ENCODE assay signal across 8 mouse cellular contexts in the genomic region with DNA sequence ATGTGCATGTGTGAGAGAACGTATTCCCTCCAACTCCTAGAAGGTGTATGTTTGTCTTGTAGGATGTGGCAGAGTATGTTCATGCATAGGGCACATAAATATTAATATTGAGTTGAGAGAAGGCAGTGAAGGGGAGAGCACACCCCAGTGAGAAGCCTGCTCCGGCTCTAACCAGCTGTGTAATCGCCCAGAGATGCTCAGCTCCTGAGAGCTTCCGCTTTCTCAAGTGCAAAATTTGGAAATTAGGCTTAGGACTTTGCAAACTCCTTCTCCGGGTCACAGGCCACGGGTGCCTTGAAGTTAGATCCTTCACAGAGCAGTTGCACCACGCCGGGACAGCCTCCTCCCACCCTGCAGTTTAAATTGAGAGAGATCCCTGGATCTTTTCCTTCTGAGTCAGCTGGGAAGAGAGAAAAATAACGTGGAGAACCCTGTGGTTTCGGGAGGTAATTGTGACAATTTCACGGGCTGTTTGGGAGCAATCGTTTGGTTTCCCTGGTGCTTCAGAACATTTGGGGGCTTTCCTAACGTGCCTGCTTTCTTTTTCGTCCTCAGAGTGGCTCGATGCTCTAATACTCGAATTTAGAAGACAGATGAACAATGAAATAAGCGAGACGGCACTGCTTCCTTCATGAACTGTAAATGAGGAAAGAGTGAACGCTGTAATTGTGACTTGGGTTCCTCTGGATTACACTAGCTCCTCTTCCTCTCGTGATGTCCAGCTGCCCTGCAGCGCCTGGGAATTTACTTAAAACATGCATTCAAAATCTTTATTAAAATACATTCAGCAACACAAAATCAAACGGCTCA.
A peak's percentile ranks its signal among the peaks of the same experiment; 100 is the strongest.
DNase-seq lines count a peak whose midpoint lies in the region; ATAC-seq lines count a peak whose summit lies in the region.

No protein-coding gene starts in this region.

- H3K4me1 ChIP-seq in lung, embryonic 16.5 days (replicated peaks; ENCODE audit: control insufficient read depth, insufficient read depth, low read length) = no peaks in the 10 kb centered on the region; the same call in 1 of the 2 replicates
- H3K4me1 ChIP-seq in limb, embryonic 12.5 days (replicated peaks) = peaks cover 8% of the 10 kb centered on the region; the same call in 1 of the 2 replicates
- H3K4me1 ChIP-seq in stomach, embryonic 14.5 days (ENCODE audit: control insufficient read depth, insufficient read depth, low read length) = no peaks in the 10 kb centered on the region

- DNase-seq in embryo, embryonic 11 days = peak; percentile 17
- no peak for DNase-seq in embryo, embryonic 10.5 days (ENCODE audit: low spot score)
- DNase-seq in lung, postnatal 14 days = no peak
- no peak for DNase-seq in urinary bladder, adult 2 months (ENCODE audit: low spot score)
- no peak for DNase-seq in cerebellum, postnatal 25 days

- no peaks in the 10 kb centered on the region for H3K9me3 ChIP-seq in lung, embryonic 16.5 days (ENCODE audit: control insufficient read depth, low read length)
- H3K9me3 ChIP-seq in limb, embryonic 12.5 days = no peaks in the 10 kb centered on the region
- no peaks in the 10 kb centered on the region for H3K9me3 ChIP-seq in stomach, embryonic 14.5 days (ENCODE audit: control insufficient read depth, low read depth, low read length)

- H3K27ac ChIP-seq in lung, embryonic 16.5 days (ENCODE audit: low read length) = no peak overlapping the region
- no peak overlapping the region for H3K27ac ChIP-seq in limb, embryonic 12.5 days
- no peak overlapping the region for H3K27ac ChIP-seq in stomach, embryonic 14.5 days (ENCODE audit: low read length)

- peak overlapping the region; percentile 50 for H3K9ac ChIP-seq in lung, embryonic 16.5 days (ENCODE audit: low read length)
- peak overlapping the region; percentile 42 for H3K9ac ChIP-seq in limb, embryonic 12.5 days (replicated peaks)
- H3K9ac ChIP-seq in stomach, embryonic 14.5 days (replicated peaks; ENCODE audit: low read depth, low read length) = no peak overlapping the region

- H3K4me3 ChIP-seq in lung, embryonic 16.5 days (ENCODE audit: low read length) = peak overlapping the region; percentile 36
- H3K4me3 ChIP-seq in limb, embryonic 12.5 days (replicated peaks) = peak overlapping the region; percentile 30
- H3K4me3 ChIP-seq in stomach, embryonic 14.5 days (ENCODE audit: low read depth, low read length) = peak overlapping the region; percentile 12

- no peaks in the 10 kb centered on the region for H3K36me3 ChIP-seq in lung, embryonic 16.5 days (ENCODE audit: control insufficient read depth, insufficient read depth, low read length)
- H3K36me3 ChIP-seq in limb, embryonic 12.5 days = no peaks in the 10 kb centered on the region
- no peaks in the 10 kb centered on the region for H3K36me3 ChIP-seq in stomach, embryonic 14.5 days (ENCODE audit: control insufficient read depth, insufficient read depth, low read length)

- no peaks in the 10 kb centered on the region; the same call in 1 of the 2 replicates for H3K27me3 ChIP-seq in lung, embryonic 16.5 days (ENCODE audit: control insufficient read depth, insufficient read depth, low read depth, low read length)
- peaks cover 48% of the 10 kb centered on the region for H3K27me3 ChIP-seq in limb, embryonic 12.5 days
- H3K27me3 ChIP-seq in stomach, embryonic 14.5 days (ENCODE audit: control insufficient read depth, insufficient read depth, low read length) = no peaks in the 10 kb centered on the region

- ATAC-seq in lung, embryonic 16.5 days (ENCODE audit: low read depth) = no peak
- ATAC-seq in limb, embryonic 12.5 days (ENCODE audit: insufficient number of reproducible peaks, insufficient read depth, low FRiP score, low TSS enrichment, low read depth) = no peak
- ATAC-seq in stomach, embryonic 14.5 days (ENCODE audit: insufficient number of reproducible peaks, insufficient read depth, low FRiP score, low read depth) = no peak

- peak overlapping the region; percentile 64 for H3K4me2 ChIP-seq in lung, embryonic 16.5 days (ENCODE audit: low read depth, low read length)
- peak overlapping the region; percentile 58 for H3K4me2 ChIP-seq in limb, embryonic 12.5 days
- H3K4me2 ChIP-seq in stomach, embryonic 14.5 days (replicated peaks; ENCODE audit: low read depth, low read length) = peak overlapping the region; percentile 52

- 19% methylated on average over 22 of the region's 22 CpGs for WGBS in lung, embryonic 16.5 days
- WGBS in limb, embryonic 12.5 days = 30% methylated on average over 22 of the region's 22 CpGs
- WGBS in stomach, embryonic 14.5 days = 22% methylated on average over 22 of the region's 22 CpGs
